Mouse (Mus musculus): ENCODE measurements around the gene Pax3. TPM values are rescaled to one million over a fixed set of nuclear protein-coding genes. Genes with fewer than 3 reads are reported as not detected.

Gene Pax3
- total RNA-seq (2014; rRNA removed) (0.15 and 0.19 TPM in 2 replicates), polyA plus RNA-seq (2015; fragmentation: Nextera tagmentation; extraction: Ambion mirVana) (0.04 and 0.40 TPM in 2 replicates)

DNA sequence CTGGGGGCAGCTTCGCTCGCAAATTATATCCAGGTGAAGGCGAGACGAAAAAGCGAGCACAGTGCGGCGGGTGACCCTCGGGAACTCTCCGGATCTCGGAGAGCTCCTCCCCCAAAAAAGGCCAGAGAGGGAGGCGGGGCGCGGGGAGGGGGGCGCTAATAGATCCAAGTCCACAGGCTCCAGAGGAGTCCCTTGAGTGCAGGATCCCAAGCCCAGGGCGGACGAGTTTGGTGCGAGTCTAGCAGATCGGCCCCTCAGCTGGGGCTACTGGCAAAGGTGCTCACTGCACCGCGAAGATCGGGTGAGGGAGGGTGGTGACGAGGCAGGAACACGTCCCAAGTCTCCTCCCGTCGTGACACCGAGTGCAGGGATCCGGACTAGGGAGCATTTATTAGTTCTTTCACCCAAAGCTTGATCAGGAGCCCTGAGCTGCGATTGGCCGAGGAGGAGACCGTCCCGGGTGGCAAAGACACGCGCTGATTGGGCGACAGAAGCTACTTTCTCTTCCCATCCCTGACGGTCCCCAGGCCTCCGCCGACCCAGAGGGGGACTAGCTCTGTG, at the start of gene Pax3:
Gene Pax3, minus strand, starts transcription at position 384 of the 561 bp plus-strand sequence.
- TF ChIP-seq CTCF (IDR thresholded peaks at IDR 0.05; ENCODE audit: low read depth), result no peak
- Histone ChIP-seq H3K4me3 (ENCODE audit: low read depth, low read length) (no peak within 1 kb of the TSS), H3K9me3 (ENCODE audit: low read length) (no peaks in the 10 kb centered on the region), H3K9ac (no peak within 1 kb of the TSS), H3K36me3 (ENCODE audit: insufficient read depth) (no peaks in the 10 kb centered on the region), H3K4me2 (ENCODE audit: low read depth) (peak within 1 kb of the TSS; percentile 13; the same call in 1 of the 2 replicates), H3K27ac (ENCODE audit: low read depth, low read length) (no peak within 1 kb of the TSS), H3K27me3 (ENCODE audit: insufficient read depth, low read length) (peaks cover 86% of the 10 kb centered on the region), H3K4me1 (ENCODE audit: insufficient read depth) (no peaks in the 10 kb centered on the region)
- ATAC-seq (0 out of 2 replicates have a peak, but pooled peaks have one; percentile 26), DNase-seq (no peak)
- WGBS, result 2% methylated on average over 35 of the region's 37 CpGs

DNA sequence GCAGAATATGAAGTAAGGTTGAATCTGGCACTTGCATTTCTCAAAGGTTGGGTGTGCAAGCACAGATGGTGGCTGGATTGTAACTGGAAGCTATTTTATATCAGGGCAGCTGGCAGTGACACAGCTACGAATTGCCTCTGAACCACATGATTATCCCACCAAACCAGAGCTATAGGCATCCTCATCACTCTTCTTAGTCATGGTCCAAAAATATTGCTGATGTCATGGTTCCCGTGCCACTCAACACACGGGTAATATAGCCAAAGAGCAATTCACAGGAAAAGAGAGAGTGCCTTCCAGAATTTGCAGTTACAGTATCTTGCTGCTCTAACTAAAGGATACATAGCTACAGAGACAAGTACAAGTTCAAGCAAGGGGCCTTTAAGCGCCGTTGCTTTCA, 37.4 kb upstream of the Pax3 start:
- WGBS, result 83% methylated on average over 5 of the region's 5 CpGs
- no peak overlapping the region for H3K27ac ChIP-seq (ENCODE audit: low read depth, low read length)
- H3K9ac ChIP-seq, result no peak overlapping the region
- H3K4me3 ChIP-seq (ENCODE audit: low read depth, low read length), result no peak overlapping the region
- no peak for TF ChIP-seq CTCF (IDR thresholded peaks at IDR 0.05; ENCODE audit: low read depth)
- H3K27me3 ChIP-seq (ENCODE audit: insufficient read depth, low read length), result no peaks in the 10 kb centered on the region
- no peak overlapping the region for H3K4me2 ChIP-seq (ENCODE audit: low read depth)
- DNase-seq, result no peak
- H3K36me3 ChIP-seq (ENCODE audit: insufficient read depth), result no peaks in the 10 kb centered on the region
- H3K9me3 ChIP-seq (ENCODE audit: low read length), result no peaks in the 10 kb centered on the region
- H3K4me1 ChIP-seq (ENCODE audit: insufficient read depth), result no peaks in the 10 kb centered on the region
- ATAC-seq, result no peak

DNA sequence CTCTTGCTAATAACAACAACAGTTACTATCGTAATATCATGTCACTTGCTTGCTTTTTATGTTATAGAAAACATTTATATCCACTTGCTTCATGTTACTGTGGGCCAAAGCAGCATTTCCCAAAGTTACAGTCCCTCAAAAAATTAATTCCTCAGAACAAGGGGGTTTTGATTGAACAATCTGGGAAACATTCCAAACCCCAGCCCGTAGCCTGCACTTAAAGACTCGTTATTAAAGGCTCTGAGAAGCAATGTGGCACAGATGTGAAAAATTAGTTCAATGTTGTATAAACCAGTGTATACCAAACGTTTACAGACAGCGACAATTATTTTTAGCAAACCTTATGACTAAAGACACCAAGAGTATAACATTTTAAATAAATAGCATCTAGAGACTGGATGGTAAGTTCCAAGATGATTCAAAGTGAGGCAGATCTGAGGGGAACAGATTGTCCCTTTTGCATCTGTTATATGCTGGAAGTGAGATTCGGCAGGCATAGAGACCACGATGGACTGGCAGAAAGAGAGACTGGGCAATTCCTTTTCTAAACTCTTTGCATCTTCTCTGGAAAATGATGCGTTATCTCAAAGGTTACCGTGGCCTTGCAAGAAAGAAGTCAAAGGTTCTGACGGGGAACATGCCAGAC, 35.1 kb upstream of the Pax3 start:
- no peaks in the 10 kb centered on the region for H3K36me3 ChIP-seq (ENCODE audit: insufficient read depth)
- H3K4me1 ChIP-seq (ENCODE audit: insufficient read depth), result no peaks in the 10 kb centered on the region
- no peaks in the 10 kb centered on the region for H3K9me3 ChIP-seq (ENCODE audit: low read length)
- no peak overlapping the region for H3K4me2 ChIP-seq (ENCODE audit: low read depth)
- WGBS, result 45% methylated on average over 10 of the region's 10 CpGs
- H3K4me3 ChIP-seq (ENCODE audit: low read depth, low read length), result no peak overlapping the region
- no peak overlapping the region for H3K27ac ChIP-seq (ENCODE audit: low read depth, low read length)
- no peak overlapping the region for H3K9ac ChIP-seq
- TF ChIP-seq CTCF (IDR thresholded peaks at IDR 0.05; ENCODE audit: low read depth), result no peak
- no peaks in the 10 kb centered on the region for H3K27me3 ChIP-seq (ENCODE audit: insufficient read depth, low read length)
- ATAC-seq (0 out of 2 replicates have a peak, but pooled peaks have one; percentile 38), DNase-seq (no peak)

DNA sequence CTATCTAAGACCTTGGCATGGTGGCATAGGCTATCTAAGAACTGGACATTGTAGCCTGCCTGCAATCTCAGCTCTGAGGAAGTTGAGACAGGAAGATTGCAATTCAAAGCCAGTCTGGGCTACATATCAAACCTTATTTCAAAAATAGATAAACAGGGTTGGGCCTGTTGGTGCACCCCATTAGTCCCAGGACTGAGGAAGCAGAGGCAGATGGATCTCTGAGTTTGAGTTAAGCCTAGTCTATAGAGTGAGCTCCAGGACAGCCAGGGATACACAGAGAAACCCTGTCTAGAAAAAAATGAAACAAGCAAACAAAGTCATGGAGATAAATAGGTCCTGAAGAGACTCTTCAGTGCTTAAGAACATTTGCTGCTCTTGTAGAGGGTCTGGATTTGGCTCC, 32.9 kb upstream of the Pax3 start:
- no peak for TF ChIP-seq CTCF (IDR thresholded peaks at IDR 0.05; ENCODE audit: low read depth)
- Histone ChIP-seq H3K4me1 (ENCODE audit: insufficient read depth) (no peaks in the 10 kb centered on the region), H3K27me3 (ENCODE audit: insufficient read depth, low read length) (0 out of 2 replicates have a peak, but pooled peaks cover 6% of the 10 kb centered on the region), H3K4me3 (ENCODE audit: low read depth, low read length) (no peak overlapping the region), H3K4me2 (ENCODE audit: low read depth) (no peak overlapping the region), H3K27ac (ENCODE audit: low read depth, low read length) (no peak overlapping the region), H3K9ac (no peak overlapping the region), H3K36me3 (ENCODE audit: insufficient read depth) (no peaks in the 10 kb centered on the region), H3K9me3 (ENCODE audit: low read length) (no peaks in the 10 kb centered on the region)
- no peak for DNase-seq
- no peak for ATAC-seq

DNA sequence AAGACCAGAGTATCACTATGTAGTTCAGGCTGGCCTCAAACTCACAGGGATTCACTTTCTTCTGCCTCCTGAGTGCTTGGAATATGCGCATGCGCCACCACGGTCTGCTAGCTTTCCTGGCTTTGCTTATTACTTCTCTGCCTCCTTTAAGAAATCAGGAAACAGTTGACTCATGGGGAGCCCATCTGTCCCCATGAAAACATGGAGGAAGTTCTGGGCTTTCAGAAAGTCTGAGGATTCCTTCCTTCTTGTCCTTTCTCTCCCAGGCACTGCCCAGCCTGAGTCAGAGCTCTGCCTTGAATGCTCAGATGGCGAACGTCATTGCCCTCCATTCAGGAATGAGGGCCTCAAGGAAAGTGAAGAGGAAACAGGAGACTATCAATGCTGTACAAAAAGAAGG, 31.8 kb upstream of the Pax3 start:
- 67% methylated on average over 5 of the region's 5 CpGs for WGBS
- H3K36me3 ChIP-seq (ENCODE audit: insufficient read depth), result no peaks in the 10 kb centered on the region
- H3K4me1 ChIP-seq (ENCODE audit: insufficient read depth), result no peaks in the 10 kb centered on the region
- 0 out of 2 replicates have a peak, but pooled peaks cover 6% of the 10 kb centered on the region for H3K27me3 ChIP-seq (ENCODE audit: insufficient read depth, low read length)
- no peak for ATAC-seq
- H3K4me2 ChIP-seq (ENCODE audit: low read depth), result no peak overlapping the region
- H3K4me3 ChIP-seq (ENCODE audit: low read depth, low read length), result no peak overlapping the region
- no peak overlapping the region for H3K27ac ChIP-seq (ENCODE audit: low read depth, low read length)
- no peak for DNase-seq
- H3K9me3 ChIP-seq (ENCODE audit: low read length), result no peaks in the 10 kb centered on the region
- no peak for TF ChIP-seq CTCF (IDR thresholded peaks at IDR 0.05; ENCODE audit: low read depth)
- no peak overlapping the region for H3K9ac ChIP-seq

DNA sequence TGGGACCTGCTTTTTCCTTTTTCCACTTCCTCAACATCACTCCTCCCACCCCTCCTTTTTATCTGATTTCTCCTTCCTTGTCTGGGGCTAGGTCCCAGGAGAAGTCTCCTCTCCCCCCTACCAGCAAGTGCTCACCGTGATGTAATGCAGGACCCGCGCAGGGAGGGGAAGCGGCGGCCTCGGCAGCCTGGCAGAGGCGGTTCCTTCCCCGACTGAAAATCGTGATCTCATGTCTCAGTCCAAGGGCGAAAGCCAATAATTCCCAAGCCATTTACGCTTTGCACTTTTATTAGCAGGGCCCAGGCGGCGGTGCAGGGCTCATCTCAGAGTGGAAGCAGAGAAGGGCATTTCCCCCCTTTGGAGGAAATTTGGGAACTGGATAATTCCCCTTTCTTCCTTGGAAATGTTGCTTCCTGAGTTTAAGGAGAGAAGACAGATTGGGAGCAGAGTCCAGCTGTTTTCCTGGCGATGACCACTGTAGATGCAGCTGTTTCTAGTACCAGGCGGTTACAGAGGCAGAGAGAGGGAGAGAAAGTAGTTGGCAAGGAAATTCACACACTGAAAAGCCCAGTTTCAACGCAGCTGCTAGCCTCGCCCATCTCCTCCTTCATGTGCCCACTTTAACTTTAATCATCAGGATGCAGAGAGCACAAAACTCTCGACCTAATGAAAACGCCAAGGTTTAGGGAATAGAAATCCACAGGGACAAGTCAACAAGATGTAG, 21.3 kb upstream of the Pax3 start:
- Histone ChIP-seq H3K4me3 (ENCODE audit: low read depth, low read length) (no peak overlapping the region), H3K27ac (ENCODE audit: low read depth, low read length) (no peak overlapping the region), H3K9me3 (ENCODE audit: low read length) (no peaks in the 10 kb centered on the region), H3K36me3 (ENCODE audit: insufficient read depth) (no peaks in the 10 kb centered on the region), H3K9ac (no peak overlapping the region), H3K27me3 (ENCODE audit: insufficient read depth, low read length) (peaks cover 79% of the 10 kb centered on the region), H3K4me1 (ENCODE audit: insufficient read depth) (peaks cover 4% of the 10 kb centered on the region; the same call in 1 of the 2 replicates), H3K4me2 (ENCODE audit: low read depth) (peak overlapping the region; percentile 94; the same call in 1 of the 2 replicates)
- ATAC-seq (no peak), DNase-seq (no peak)
- TF ChIP-seq CTCF (IDR thresholded peaks at IDR 0.05; ENCODE audit: low read depth), result no peak
- WGBS, result 3% methylated on average over 19 of the region's 19 CpGs

Measured in forebrain, postnatal 0 days (tissue).